Mouse (Mus musculus) intestine, embryonic 15.5 days (tissue): Measurements from ENCODE around the gene Rnf133. TPM values are rescaled to one million over a fixed set of nuclear protein-coding genes. Genes with fewer than 3 reads are reported as not detected.

Experiments
- ATAC-seq: fragments of 200-750 bp; cut with Nextera tagmentation; 2 replicates; pipeline ENCODE4 v1.8.0; 2017; ENCODE audit warnings: moderate TSS enrichment, moderate library complexity
- H3K27ac ChIP-seq: fragments of 300-500 bp; sonication (generic); 2 replicates; pipeline ENCODE4 v1.5.1; 2015; ENCODE audit warnings: mild to moderate bottlenecking, inconsistent platforms
- H3K27me3 ChIP-seq: fragments of 300-500 bp; sonication (generic); replicated peaks from 2 replicates; pipeline ENCODE4 v1.6.1; 2015; ENCODE audit warnings: inconsistent platforms
- H3K36me3 ChIP-seq: fragments of 300-500 bp; sonication (generic); 2 replicates; pipeline ENCODE4 v1.6.1; 2015; ENCODE audit warnings: inconsistent platforms
- H3K4me1 ChIP-seq: fragments of 300-500 bp; sonication (generic); replicated peaks from 2 replicates; pipeline ENCODE4 v1.6.1; 2015; ENCODE audit warnings: inconsistent platforms
- H3K4me2 ChIP-seq: fragments of 300-500 bp; sonication (generic); replicated peaks from 2 replicates; pipeline ENCODE4 v1.6.1; 2015; ENCODE audit warnings: mild to moderate bottlenecking, inconsistent platforms
- H3K4me3 ChIP-seq: fragments of 300-500 bp; sonication (generic); replicated peaks from 2 replicates; pipeline ENCODE4 v1.5.1; 2015; ENCODE audit warnings: inconsistent platforms
- H3K9ac ChIP-seq: fragments of 300-500 bp; sonication (generic); 2 replicates; pipeline ENCODE4 v1.6.1; 2015; ENCODE audit warnings: inconsistent platforms
- H3K9me3 ChIP-seq: fragments of 300-500 bp; sonication (generic); 2 replicates; pipeline ENCODE4 v1.6.1; 2016; ENCODE audit warnings: inconsistent platforms
- WGBS: fragments of 180-500 bp; shearing (Covaris S2); methylation state at CpG from one replicate; pipeline ENCODE4 v1.1.7; 2015; 5-methylcytosine and 5-hydroxymethylcytosine counted together
- polyA plus RNA-seq: library from polyadenylated mRNA; unstranded; fragments of >200 nt; fragmentation: Nextera tagmentation; extraction: Ambion mirVana; gene quantifications from 2 replicates; pipeline ENCODE4 v1.2.1, GENCODE M21; 2015

Rnf133 gene
- polyA plus RNA-seq, result not detected in 2 replicates

DNA sequence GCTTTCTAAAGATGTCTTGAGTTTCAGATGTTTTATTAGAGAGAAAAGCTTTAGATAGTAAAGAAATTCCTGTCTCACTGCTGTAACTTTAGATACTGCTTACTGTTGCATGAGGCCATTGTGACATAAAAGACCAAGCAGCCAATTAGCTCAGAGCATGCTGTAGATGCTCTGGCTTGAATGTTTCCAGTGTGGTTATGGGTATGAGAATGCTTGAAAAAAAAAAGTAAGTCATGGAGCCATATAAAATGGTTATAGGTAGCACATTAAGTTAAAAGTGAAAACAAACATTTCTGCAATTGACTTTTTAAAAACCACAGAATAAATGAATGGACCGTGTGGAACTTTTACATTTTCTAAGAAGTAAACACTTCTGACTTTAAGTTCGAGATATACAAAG is at the start of gene Rnf133:
Rnf133 (minus strand) TSS at position 101 of the 400 bp plus-strand sequence.
- no peaks in the 10 kb centered on the region for H3K4me1 ChIP-seq
- no peak within 1 kb of the TSS for H3K4me3 ChIP-seq
- H3K27ac ChIP-seq, result no peak within 1 kb of the TSS
- no peak within 1 kb of the TSS for H3K4me2 ChIP-seq
- H3K9ac ChIP-seq, result no peak within 1 kb of the TSS
- ATAC-seq, result no peak
- WGBS, result 70% methylated on average over 2 of the region's 2 CpGs
- H3K36me3 ChIP-seq, result no peaks in the 10 kb centered on the region
- no peaks in the 10 kb centered on the region for H3K27me3 ChIP-seq
- no peaks in the 10 kb centered on the region for H3K9me3 ChIP-seq

DNA sequence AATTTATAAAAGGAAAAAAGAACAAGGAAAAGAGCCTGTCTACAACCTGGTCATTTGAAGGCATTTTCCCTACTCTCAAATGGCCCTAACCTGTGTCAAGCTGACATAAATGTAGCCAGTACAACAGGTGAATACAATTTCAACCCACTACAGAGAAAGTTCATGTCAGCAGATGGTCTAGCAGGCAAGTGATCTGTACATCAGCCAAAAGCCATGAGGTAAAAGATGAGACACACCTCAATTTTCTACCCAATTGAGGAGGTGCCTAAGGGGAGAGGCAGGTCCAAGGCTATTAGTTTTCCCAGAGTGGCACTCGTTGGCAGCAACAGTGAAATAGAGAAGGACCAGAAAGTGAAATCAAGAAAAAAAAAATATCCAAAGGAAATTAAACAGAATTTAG is 28.1 kb upstream of the Rnf133 start:
- no peaks in the 10 kb centered on the region for H3K9me3 ChIP-seq
- no peak for ATAC-seq
- no peak overlapping the region for H3K9ac ChIP-seq
- 67% methylated on average over 1 of the region's 1 CpGs for WGBS
- no peaks in the 10 kb centered on the region for H3K4me1 ChIP-seq
- H3K4me2 ChIP-seq, result no peak overlapping the region
- H3K27me3 ChIP-seq, result no peaks in the 10 kb centered on the region
- no peaks in the 10 kb centered on the region for H3K36me3 ChIP-seq
- H3K4me3 ChIP-seq, result no peak overlapping the region
- no peak overlapping the region for H3K27ac ChIP-seq

DNA sequence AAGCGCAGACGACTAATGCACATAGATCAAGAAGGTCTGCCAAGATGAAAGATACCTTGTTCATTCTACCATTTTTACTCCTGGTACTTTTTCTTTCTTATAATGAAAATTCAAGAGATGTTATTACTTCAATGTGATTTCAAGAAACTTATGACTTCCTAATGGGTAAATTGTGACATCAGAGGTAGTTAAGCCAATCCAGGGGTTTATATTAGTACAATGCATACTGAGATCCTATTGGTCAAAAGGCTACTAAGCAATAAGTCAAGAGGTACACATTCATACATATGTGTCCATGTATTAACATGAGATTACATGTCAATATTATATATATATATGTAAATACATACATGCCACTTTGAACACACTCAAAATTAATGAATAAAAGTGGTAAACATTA is 4.9 kb upstream of the Rnf133 start, which contains the start of gene Rnf148:
Rnf148 (minus strand) TSS at position 101 of the 400 bp plus-strand sequence.
- no peaks in the 10 kb centered on the region for H3K9me3 ChIP-seq

DNA sequence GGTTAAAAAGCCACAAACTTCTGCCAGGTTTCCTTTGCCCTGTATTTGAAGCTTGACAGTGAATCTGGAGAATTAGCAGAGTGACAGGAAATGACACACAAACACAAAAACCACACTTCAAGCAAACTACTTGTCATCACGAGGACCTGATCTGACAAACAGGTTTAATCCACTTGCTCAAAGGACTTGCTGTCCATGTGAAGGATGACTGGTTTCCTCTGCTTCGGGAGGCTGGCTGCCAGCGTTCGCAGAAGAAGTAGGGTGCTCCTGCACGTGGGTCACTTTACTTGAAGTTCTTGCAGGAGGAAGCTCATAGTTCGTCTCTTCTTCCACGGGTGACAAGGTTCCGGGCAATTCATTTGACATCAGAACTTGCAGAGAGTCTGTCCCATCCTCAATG is 1.4 kb downstream of the Rnf133 start:
- Histone ChIP-seq H3K4me2 (no peak overlapping the region), H3K27me3 (no peaks in the 10 kb centered on the region), H3K4me3 (no peak overlapping the region), H3K27ac (no peak overlapping the region), H3K4me1 (no peaks in the 10 kb centered on the region), H3K9me3 (no peaks in the 10 kb centered on the region), H3K36me3 (no peaks in the 10 kb centered on the region), H3K9ac (no peak overlapping the region)
- ATAC-seq, result no peak
- WGBS, result 76% methylated on average over 8 of the region's 8 CpGs

More for the DNA sequence above, 4.9 kb upstream of the Rnf133 start, which contains the start of gene Rnf148:
- 90% methylated on average over 2 of the region's 2 CpGs for WGBS
- Histone ChIP-seq H3K27ac (no peak within 1 kb of the TSS), H3K4me2 (no peak within 1 kb of the TSS), H3K9ac (no peak within 1 kb of the TSS), H3K36me3 (no peaks in the 10 kb centered on the region), H3K27me3 (no peaks in the 10 kb centered on the region), H3K4me1 (no peaks in the 10 kb centered on the region), H3K4me3 (no peak within 1 kb of the TSS)
- no peak for ATAC-seq

DNA sequence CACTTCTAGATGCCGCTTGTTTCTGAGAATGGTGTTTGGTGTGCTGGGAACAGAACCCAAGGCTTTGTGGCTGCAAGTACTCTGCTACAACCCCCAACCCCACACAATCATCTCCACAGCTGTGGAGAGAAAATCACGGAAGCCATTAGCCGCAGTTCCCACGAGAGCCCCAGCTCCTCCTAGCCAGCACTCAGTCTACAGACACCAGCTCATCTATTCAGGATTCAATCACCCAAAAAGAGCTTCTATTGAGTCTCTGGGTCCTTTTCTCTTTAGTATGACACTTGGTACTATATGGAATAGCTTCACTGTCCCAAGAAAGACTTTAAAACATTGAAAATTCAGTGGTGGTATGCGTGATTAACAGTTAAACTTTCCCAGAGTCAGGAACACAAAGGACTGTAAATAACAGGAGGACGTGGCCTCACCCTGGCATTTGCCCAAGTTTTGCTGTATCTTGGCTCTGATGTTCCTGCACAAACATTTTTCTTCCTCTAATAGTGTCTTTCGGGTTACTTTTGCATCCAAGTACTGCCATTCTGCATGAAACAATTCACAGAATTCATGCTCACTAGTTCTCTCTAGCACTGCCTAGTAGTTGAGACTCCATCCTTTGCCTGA is 2.4 kb downstream of the Rnf133 start:
- Histone ChIP-seq H3K27ac (no peak overlapping the region), H3K4me2 (no peak overlapping the region), H3K4me3 (no peak overlapping the region), H3K36me3 (no peaks in the 10 kb centered on the region), H3K9ac (no peak overlapping the region), H3K4me1 (no peaks in the 10 kb centered on the region), H3K9me3 (no peaks in the 10 kb centered on the region), H3K27me3 (no peaks in the 10 kb centered on the region)
- ATAC-seq, result no peak
- 62% methylated on average over 7 of the region's 7 CpGs for WGBS

DNA sequence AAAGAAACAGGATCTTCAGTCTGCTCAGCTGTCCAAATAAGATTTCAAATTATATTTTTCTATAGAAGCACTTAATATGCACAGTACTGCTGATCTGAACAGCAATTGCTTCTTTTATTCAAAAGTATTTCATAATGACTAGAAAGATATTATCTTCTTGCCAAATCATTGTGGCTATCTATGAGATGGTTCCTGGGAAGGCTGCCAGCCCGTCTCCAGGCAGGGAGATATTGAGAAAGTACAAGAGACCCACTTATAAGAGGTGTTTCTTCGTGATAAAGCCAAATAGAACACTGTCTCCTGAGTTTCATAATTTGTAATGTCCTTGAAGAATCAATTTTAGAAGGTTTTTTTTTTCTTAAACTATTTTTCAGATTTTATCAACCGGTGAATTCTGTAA is 13.0 kb downstream of the Rnf133 start:
- Histone ChIP-seq H3K9ac (no peak overlapping the region), H3K27me3 (no peaks in the 10 kb centered on the region), H3K9me3 (no peaks in the 10 kb centered on the region), H3K4me1 (no peaks in the 10 kb centered on the region), H3K36me3 (no peaks in the 10 kb centered on the region), H3K4me3 (no peak overlapping the region), H3K27ac (no peak overlapping the region), H3K4me2 (no peak overlapping the region)
- ATAC-seq, result no peak
- 72% methylated on average over 3 of the region's 3 CpGs for WGBS

DNA sequence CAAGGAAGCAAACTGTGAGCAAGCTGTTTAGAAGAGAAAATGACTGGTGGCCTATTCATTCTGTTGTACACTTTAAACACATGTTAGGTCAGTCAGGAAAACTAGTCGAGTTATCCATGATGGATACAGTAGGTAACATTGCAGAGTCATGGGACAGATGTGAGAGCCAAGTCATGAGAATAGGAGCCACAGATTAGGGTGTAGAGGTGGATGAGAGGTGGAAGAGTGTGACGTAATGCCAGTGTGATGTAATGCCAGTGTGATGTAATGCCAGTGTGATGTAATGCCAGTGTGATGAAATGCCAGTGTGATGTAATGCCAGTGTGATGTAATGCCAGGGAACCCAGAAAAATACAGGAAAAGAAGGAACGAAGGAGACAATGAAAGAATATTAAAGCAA is 14.9 kb downstream of the Rnf133 start:
- Histone ChIP-seq H3K27ac (no peak overlapping the region), H3K4me2 (no peak overlapping the region), H3K4me1 (no peaks in the 10 kb centered on the region), H3K9me3 (no peaks in the 10 kb centered on the region), H3K27me3 (no peaks in the 10 kb centered on the region), H3K4me3 (no peak overlapping the region), H3K36me3 (no peaks in the 10 kb centered on the region), H3K9ac (no peak overlapping the region)
- WGBS, result 84% methylated on average over 3 of the region's 3 CpGs
- no peak for ATAC-seq

DNA sequence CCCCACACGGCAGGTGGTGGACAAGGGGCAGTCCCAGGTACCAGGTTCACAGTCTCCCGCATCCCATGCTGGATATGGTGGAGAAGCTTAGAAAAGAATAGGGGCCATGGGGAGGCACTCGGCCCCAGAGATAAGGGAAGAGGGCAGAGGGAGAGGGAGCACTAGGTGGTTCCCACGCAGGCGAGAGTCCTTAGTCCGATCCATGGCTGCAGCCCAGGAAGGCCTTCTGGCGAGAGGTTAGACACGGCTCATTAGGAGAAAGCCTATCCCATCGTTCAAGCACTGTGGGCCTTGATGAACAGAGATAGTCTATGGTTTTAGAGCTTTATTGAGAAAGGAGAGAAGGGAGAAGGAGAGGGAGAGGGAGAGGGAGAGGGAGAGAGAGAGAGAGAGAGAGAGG is 16.1 kb downstream of the Rnf133 start:
- Histone ChIP-seq H3K9me3 (no peaks in the 10 kb centered on the region), H3K36me3 (no peaks in the 10 kb centered on the region), H3K4me2 (no peak overlapping the region), H3K27ac (no peak overlapping the region), H3K4me1 (no peaks in the 10 kb centered on the region), H3K9ac (no peak overlapping the region), H3K27me3 (no peaks in the 10 kb centered on the region), H3K4me3 (no peak overlapping the region)
- ATAC-seq, result no peak
- WGBS, result 88% methylated on average over 9 of the region's 9 CpGs

DNA sequence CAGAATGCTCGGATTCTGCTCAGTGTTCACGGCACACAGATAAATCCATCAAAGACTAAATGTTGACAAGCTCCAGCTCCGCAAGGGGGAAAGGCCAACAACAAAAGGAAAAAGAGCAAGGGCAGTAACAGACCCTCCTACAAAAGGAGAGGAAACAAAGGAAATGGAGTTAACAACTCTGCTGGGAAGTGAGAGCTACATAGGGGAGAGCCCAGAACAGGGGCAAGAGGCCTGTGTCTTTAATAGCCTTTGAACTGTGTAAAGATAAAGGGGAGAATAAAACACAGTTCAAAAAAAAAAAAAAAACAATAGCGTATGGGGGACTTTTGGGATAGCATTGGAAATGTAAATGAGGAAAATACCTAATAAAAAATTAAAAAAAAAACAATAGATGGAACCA is 19.6 kb downstream of the Rnf133 start:
- WGBS, result 30% methylated on average over 4 of the region's 4 CpGs
- H3K9me3 ChIP-seq, result no peaks in the 10 kb centered on the region
- H3K4me1 ChIP-seq, result no peaks in the 10 kb centered on the region
- no peak for ATAC-seq
- no peak overlapping the region for H3K4me3 ChIP-seq
- no peak overlapping the region for H3K9ac ChIP-seq
- H3K4me2 ChIP-seq, result no peak overlapping the region
- H3K36me3 ChIP-seq, result no peaks in the 10 kb centered on the region
- H3K27me3 ChIP-seq, result no peaks in the 10 kb centered on the region
- H3K27ac ChIP-seq, result no peak overlapping the region

Other genes starting within 250 kb of the Rnf133 start
- gene Rnf148, start 4.8 kb upstream of the Rnf133 start, polyA plus RNA-seq, result not detected in 2 replicates
- 0.88 and 1.1 TPM in 2 replicates for gene Cadps2, start 189.1 kb upstream of the Rnf133 start, polyA plus RNA-seq